ENCODE assay signal across 26 mouse cellular contexts in genomic region chr6:147260766-147261165, GRCm38 (mm10). TPM values are rescaled to one million over a fixed set of nuclear protein-coding genes. Genes with fewer than 3 reads are reported as not detected.
DNase-seq lines count a peak whose midpoint lies in the region; ATAC-seq lines count a peak whose summit lies in the region.
"Had no signal": no experiment of that assay in that cellular context is flagged by ENCODE, and none has a peak within 500 bp of the region (broad histone marks: within the 10 kb centered on the region; RNA-seq: fewer than 3 reads in every experiment).

No protein-coding gene starts in this region.

- H3K4me3 ChIP-seq in limb, embryonic 12.5 days (replicated peaks): no peak overlapping the region
- H3K4me3 ChIP-seq in limb, embryonic 10.5 days: no peak overlapping the region
- peak overlapping the region; percentile 56; the same call in 1 of the 2 replicates for H3K4me3 ChIP-seq in embryonic facial prominence, embryonic 15.5 days (replicated peaks)
- H3K4me3 ChIP-seq in hindbrain, embryonic 13.5 days: no peak overlapping the region
- H3K4me3 ChIP-seq: forebrain, embryonic 15.5 days; left cerebral cortex, adult 2 months; liver, embryonic 12.5 days; megakaryocyte, embryonic 14.5 days; midbrain, embryonic 13.5 days had no signal

- peaks cover 42% of the 10 kb centered on the region for H3K27me3 ChIP-seq in limb, embryonic 12.5 days
- peaks cover 63% of the 10 kb centered on the region for H3K27me3 ChIP-seq in limb, embryonic 10.5 days (ENCODE audit: low read depth, poor library complexity, severe bottlenecking)
- H3K27me3 ChIP-seq in embryonic facial prominence, embryonic 15.5 days: peaks cover 8% of the 10 kb centered on the region
- peaks cover 53% of the 10 kb centered on the region for H3K27me3 ChIP-seq in hindbrain, embryonic 13.5 days

- no peak overlapping the region for H3K9ac ChIP-seq in limb, embryonic 12.5 days (replicated peaks)
- H3K9ac ChIP-seq in embryonic facial prominence, embryonic 15.5 days: no peak overlapping the region
- no peak overlapping the region for H3K9ac ChIP-seq in hindbrain, embryonic 13.5 days
- H3K9ac ChIP-seq: forebrain, embryonic 15.5 days; hindbrain, embryonic 14.5 days; liver, embryonic 12.5 days; midbrain, embryonic 13.5 days had no signal

- no peak overlapping the region for H3K27ac ChIP-seq in limb, embryonic 12.5 days
- H3K27ac ChIP-seq in limb, embryonic 10.5 days: no peak overlapping the region
- no peak overlapping the region for H3K27ac ChIP-seq in embryonic facial prominence, embryonic 15.5 days (replicated peaks)
- H3K27ac ChIP-seq in hindbrain, embryonic 13.5 days: no peak overlapping the region
- H3K27ac ChIP-seq: forebrain, embryonic 15.5 days; hindbrain, embryonic 14.5 days; left cerebral cortex, adult 2 months; liver, embryonic 12.5 days; midbrain, embryonic 13.5 days had no signal

- peak overlapping the region; percentile 24; the same call in 1 of the 2 replicates for H3K4me2 ChIP-seq in limb, embryonic 12.5 days
- peak overlapping the region; percentile 22 for H3K4me2 ChIP-seq in embryonic facial prominence, embryonic 15.5 days (replicated peaks)
- H3K4me2 ChIP-seq in hindbrain, embryonic 13.5 days: no peak overlapping the region
- H3K4me2 ChIP-seq: forebrain, embryonic 15.5 days; hindbrain, embryonic 14.5 days; liver, embryonic 12.5 days; midbrain, embryonic 13.5 days had no signal

- no peaks in the 10 kb centered on the region for H3K9me3 ChIP-seq in limb, embryonic 12.5 days
- H3K9me3 ChIP-seq in limb, embryonic 10.5 days (replicated peaks): no peaks in the 10 kb centered on the region
- no peaks in the 10 kb centered on the region for H3K9me3 ChIP-seq in embryonic facial prominence, embryonic 15.5 days (replicated peaks)
- no peaks in the 10 kb centered on the region for H3K9me3 ChIP-seq in hindbrain, embryonic 13.5 days
- H3K9me3 ChIP-seq: forebrain, embryonic 15.5 days; liver, embryonic 12.5 days; megakaryocyte, embryonic 14.5 days; midbrain, embryonic 13.5 days had no signal

- ATAC-seq in limb, embryonic 12.5 days (ENCODE audit: insufficient number of reproducible peaks, insufficient read depth, low FRiP score, low TSS enrichment, low read depth): no peak
- no peak for ATAC-seq in embryonic facial prominence, embryonic 15.5 days (ENCODE audit: insufficient number of reproducible peaks, low FRiP score, low TSS enrichment, low read depth)
- no peak for ATAC-seq in hindbrain, embryonic 13.5 days (ENCODE audit: low FRiP score)
- ATAC-seq: CD4-positive, CD25-positive, alpha-beta regulatory T cell, adult 4 months; forebrain, embryonic 15.5 days; liver, embryonic 12.5 days; midbrain, embryonic 13.5 days had no signal

- H3K36me3 ChIP-seq in limb, embryonic 12.5 days: no peaks in the 10 kb centered on the region
- H3K36me3 ChIP-seq in limb, embryonic 10.5 days: no peaks in the 10 kb centered on the region
- H3K36me3 ChIP-seq in embryonic facial prominence, embryonic 15.5 days: no peaks in the 10 kb centered on the region
- no peaks in the 10 kb centered on the region for H3K36me3 ChIP-seq in hindbrain, embryonic 13.5 days
- H3K36me3 ChIP-seq: forebrain, embryonic 15.5 days; liver, embryonic 12.5 days; midbrain, embryonic 13.5 days had no signal

- DNase-seq in limb, embryonic 10.5 days (ENCODE audit: low spot score): no peak
- DNase-seq in NIH3T3 (ENCODE audit: low read depth): peak; percentile 90
- DNase-seq in frontal cortex, adult 2 months (ENCODE audit: extremely low spot score in 1 of 2, low spot score in 1 of 2): no peak
- no peak for DNase-seq in left cerebral cortex, adult 8-10 months (ENCODE audit: low spot score in 2 of 2)
- DNase-seq: adrenal gland, postnatal 25 days; cerebellum, adult 9-11 months; gastrocnemius, postnatal 36 days; heart, postnatal 36 days; kidney, adult 2 months; kidney, postnatal 10 days; left cerebral cortex, postnatal 4 days; lung, adult 18-20 months; lung, postnatal 36 days; right cerebral cortex, postnatal 25 days; spleen, adult 18-20 months had no signal

- H3K4me1 ChIP-seq in limb, embryonic 12.5 days (replicated peaks): peaks cover 18% of the 10 kb centered on the region
- peaks cover 17% of the 10 kb centered on the region for H3K4me1 ChIP-seq in limb, embryonic 10.5 days
- peaks cover 20% of the 10 kb centered on the region for H3K4me1 ChIP-seq in embryonic facial prominence, embryonic 15.5 days
- H3K4me1 ChIP-seq in hindbrain, embryonic 13.5 days (replicated peaks): peaks cover 18% of the 10 kb centered on the region
- H3K4me1 ChIP-seq: liver, embryonic 12.5 days had no signal

- WGBS in limb, embryonic 12.5 days: 79% methylated on average over 3 of the region's 3 CpGs
- WGBS in limb, embryonic 10.5 days: 86% methylated on average over 3 of the region's 3 CpGs
- WGBS in embryonic facial prominence, embryonic 15.5 days: 61% methylated on average over 3 of the region's 3 CpGs
- WGBS in hindbrain, embryonic 13.5 days: 79% methylated on average over 3 of the region's 3 CpGs

RNA-seq across cellular contexts. Expression of gene Pthlh, which starts 3.2 kb away (rescaled TPM):
- polyA plus RNA-seq in limb, embryonic 12.5 days (2016; fragmentation: Nextera tagmentation; extraction: Ambion mirVana): 5.4 and 7.5 TPM in 2 replicates
- 0.39 and 0.71 TPM in 2 replicates for polyA plus RNA-seq in limb, embryonic 10.5 days (2016; fragmentation: Nextera tagmentation; extraction: Ambion mirVana)
- 26.3 and 26.7 TPM in 2 replicates for polyA plus RNA-seq in embryonic facial prominence, embryonic 15.5 days (2015; fragmentation: Nextera tagmentation; extraction: Ambion mirVana)
- polyA plus RNA-seq in hindbrain, embryonic 13.5 days (2015; fragmentation: Nextera tagmentation; extraction: Ambion mirVana): 3.9 and 6.4 TPM in 2 replicates
- polyA plus RNA-seq in frontal cortex, adult 2 months (2012; rRNA removed): 2.8 and 2.9 TPM in 2 replicates
- 1 to 10 TPM; 2.4 to 4.5 (median 3.7) TPM for total RNA-seq in left cerebral cortex, adult 8-10 months (2022)
- total RNA-seq: adrenal gland, postnatal 25 days; monocyte, adult 5-6 weeks had no signal
- polyA plus RNA-seq: CD4-positive, CD25-positive, alpha-beta regulatory T cell, adult 4 months had no signal
